Mouse (Mus musculus): ENCODE results near the gene Vmp1.

The Vmp1 gene

GRCm38 (mm10) chr11:86683395-86684125 is at the start of gene Vmp1, which contains the start of gene Ptrh2:
Vmp1 (minus strand) TSS chr11:86683836.
Ptrh2 (plus strand) TSS chr11:86683985.
- in situ Hi-C loops (cut with MboI; ENCODE audit: unreplicated experiment in 2 of 2), result loop anchor here in 1 of 2 experiments (5.0 kb wide), 1 partner anchor 79 kb away; no protein-coding TSS in a partner anchor

- in situ Hi-C loops (cut with MboI; ENCODE audit: unreplicated experiment in 2 of 2), result no loop called here
Observed at GRCm38 (mm10) chr11:86731443-86731842, 47.8 kb upstream of the Vmp1 start.

- in situ Hi-C loops (cut with MboI; ENCODE audit: unreplicated experiment in 2 of 2), result no loop called here
Observed at GRCm38 (mm10) chr11:86725607-86726006, 42.0 kb upstream of the Vmp1 start.

GRCm38 (mm10) chr11:86724982-86725381 is 41.3 kb upstream of the Vmp1 start:
- in situ Hi-C loops (cut with MboI; ENCODE audit: unreplicated experiment in 2 of 2), result no loop called here

GRCm38 (mm10) chr11:86724004-86724403 is 40.4 kb upstream of the Vmp1 start:
- in situ Hi-C loops (cut with MboI; ENCODE audit: unreplicated experiment in 2 of 2), result no loop called here

- in situ Hi-C loops (cut with MboI; ENCODE audit: unreplicated experiment in 2 of 2), result loop anchor here in 1 of 2 experiments (5.0 kb wide), 1 partner anchor 38 kb away; the partner anchor contains the start of gene Cltc
Observed at GRCm38 (mm10) chr11:86719390-86719789, 35.8 kb upstream of the Vmp1 start.

- in situ Hi-C loops (cut with MboI; ENCODE audit: unreplicated experiment in 2 of 2), result loop anchor here in 1 of 2 experiments (5.0 kb wide), 1 partner anchor 39 kb away; the partner anchor contains the start of gene Cltc
Observed at GRCm38 (mm10) chr11:86718369-86718768, 34.7 kb upstream of the Vmp1 start.

- in situ Hi-C loops (cut with MboI; ENCODE audit: unreplicated experiment in 2 of 2), result loop anchor here in 1 of 2 experiments (5.0 kb wide), 1 partner anchor 40 kb away; the partner anchor contains the start of gene Cltc
Observed at GRCm38 (mm10) chr11:86717306-86718065, 33.9 kb upstream of the Vmp1 start.

- in situ Hi-C loops (cut with MboI; ENCODE audit: unreplicated experiment in 2 of 2), result loop anchor here in 1 of 2 experiments (5.0 kb wide), 1 partner anchor 43 kb away; the partner anchor contains the start of gene Cltc
Observed at GRCm38 (mm10) chr11:86714606-86715005, 31.0 kb upstream of the Vmp1 start.

- in situ Hi-C loops (cut with MboI; ENCODE audit: unreplicated experiment in 2 of 2), result loop anchor here in 1 of 2 experiments (10.0 kb wide), 1 partner anchor 416 kb away; no protein-coding TSS in a partner anchor
Observed at GRCm38 (mm10) chr11:86701151-86701550, 17.5 kb upstream of the Vmp1 start.

GRCm38 (mm10) chr11:86695461-86695860 is 11.8 kb upstream of the Vmp1 start:
- in situ Hi-C loops (cut with MboI; ENCODE audit: unreplicated experiment in 2 of 2), result no loop called here

- in situ Hi-C loops (cut with MboI; ENCODE audit: unreplicated experiment in 2 of 2), result no loop called here
Observed at GRCm38 (mm10) chr11:86692546-86692945, 8.9 kb upstream of the Vmp1 start.

- in situ Hi-C loops (cut with MboI; ENCODE audit: unreplicated experiment in 2 of 2), result no loop called here
Observed at GRCm38 (mm10) chr11:86691956-86692355, 8.3 kb upstream of the Vmp1 start.

GRCm38 (mm10) chr11:86691482-86691881 is 7.8 kb upstream of the Vmp1 start:
- in situ Hi-C loops (cut with MboI; ENCODE audit: unreplicated experiment in 2 of 2), result no loop called here

- in situ Hi-C loops (cut with MboI; ENCODE audit: unreplicated experiment in 2 of 2), result no loop called here
Observed at GRCm38 (mm10) chr11:86690383-86690782, 6.7 kb upstream of the Vmp1 start.

- in situ Hi-C loops (cut with MboI; ENCODE audit: unreplicated experiment in 2 of 2), result no loop called here
Observed at GRCm38 (mm10) chr11:86685366-86685765, 1.7 kb upstream of the Vmp1 start.

- in situ Hi-C loops (cut with MboI; ENCODE audit: unreplicated experiment in 2 of 2), result loop anchor here in 1 of 2 experiments (5.0 kb wide), 1 partner anchor 78 kb away; no protein-coding TSS in a partner anchor
Observed at GRCm38 (mm10) chr11:86684126-86685012, 733 bp upstream of the Vmp1 start.

- in situ Hi-C loops (cut with MboI; ENCODE audit: unreplicated experiment in 2 of 2), result loop anchor here in 1 of 2 experiments (5.0 kb wide), 1 partner anchor 79 kb away; no protein-coding TSS in a partner anchor
Observed at GRCm38 (mm10) chr11:86682861-86683260, 775 bp downstream of the Vmp1 start.

- in situ Hi-C loops (cut with MboI; ENCODE audit: unreplicated experiment in 2 of 2), result loop anchor here in 1 of 2 experiments (5.0 kb wide), 1 partner anchor 81 kb away; no protein-coding TSS in a partner anchor
Observed at GRCm38 (mm10) chr11:86681423-86681822, 2.2 kb downstream of the Vmp1 start.

- in situ Hi-C loops (cut with MboI; ENCODE audit: unreplicated experiment in 2 of 2), result loop anchor here in 1 of 2 experiments (5.0 kb wide), 1 partner anchor 82 kb away; no protein-coding TSS in a partner anchor
Observed at GRCm38 (mm10) chr11:86680729-86681128, 2.9 kb downstream of the Vmp1 start.
